11 mouse cellular contexts compared by ENCODE assay signal in genomic region chr7:83794006-83794683, GRCm38 (mm10). TPM values are rescaled to one million over a fixed set of nuclear protein-coding genes. Genes with fewer than 3 reads are reported as not detected.
DNase-seq lines count a peak whose midpoint lies in the region; ATAC-seq and TF ChIP-seq lines count a peak whose summit lies in the region.
"Had no signal": no experiment of that assay in that cellular context is flagged by ENCODE, and none has a peak within 500 bp of the region (broad histone marks: within the 10 kb centered on the region; RNA-seq: fewer than 3 reads in every experiment).

No protein-coding gene starts in this region.

- peaks cover 9% of the 10 kb centered on the region for H3K4me1 ChIP-seq in heart, embryonic 11.5 days (ENCODE audit: control insufficient read depth, insufficient read depth, low read length)
- H3K4me1 ChIP-seq in lung, postnatal 0 days (ENCODE audit: insufficient read depth, low read depth, low read length), result no peaks in the 10 kb centered on the region
- H3K4me1 ChIP-seq in hindbrain, embryonic 14.5 days (replicated peaks; ENCODE audit: control insufficient read depth, insufficient read depth, low read length), result no peaks in the 10 kb centered on the region
- H3K4me1 ChIP-seq in neural tube, embryonic 12.5 days, result peaks cover 7% of the 10 kb centered on the region

- no peak overlapping the region for H3K9ac ChIP-seq in heart, embryonic 11.5 days (ENCODE audit: low read depth, low read length)
- no peak overlapping the region for H3K9ac ChIP-seq in lung, postnatal 0 days (replicated peaks; ENCODE audit: low read depth)
- H3K9ac ChIP-seq in hindbrain, embryonic 14.5 days, result no peak overlapping the region
- no peak overlapping the region for H3K9ac ChIP-seq in neural tube, embryonic 12.5 days
- H3K9ac ChIP-seq: limb, embryonic 15.5 days had no signal

- DNase-seq in heart, postnatal 4 days, result no peak
- no peak for DNase-seq in lung, postnatal 0 days (ENCODE audit: low spot score)
- DNase-seq in lung, postnatal 25 days (ENCODE audit: low spot score), result no peak
- DNase-seq in hindbrain, embryonic 14.5 days (ENCODE audit: low spot score), result no peak
- DNase-seq in frontal cortex, postnatal 10 days (ENCODE audit: low spot score in 2 of 2), result no peak
- DNase-seq in layer of hippocampus, postnatal 10 days (ENCODE audit: low spot score in 2 of 2), result no peak
- DNase-seq: thymus, adult 18-20 months had no signal

- H3K27ac ChIP-seq in heart, embryonic 11.5 days (ENCODE audit: low read depth, low read length), result no peak overlapping the region
- no peak overlapping the region for H3K27ac ChIP-seq in lung, postnatal 0 days (ENCODE audit: low read length)
- H3K27ac ChIP-seq in hindbrain, embryonic 14.5 days, result no peak overlapping the region
- no peak overlapping the region for H3K27ac ChIP-seq in neural tube, embryonic 12.5 days
- H3K27ac ChIP-seq: limb, embryonic 15.5 days had no signal

- no peaks in the 10 kb centered on the region for H3K9me3 ChIP-seq in heart, embryonic 11.5 days (replicated peaks; ENCODE audit: control insufficient read depth, low read length)
- no peaks in the 10 kb centered on the region for H3K9me3 ChIP-seq in lung, postnatal 0 days (ENCODE audit: low read length)
- H3K9me3 ChIP-seq in hindbrain, embryonic 14.5 days (ENCODE audit: control insufficient read depth, low read length), result no peaks in the 10 kb centered on the region
- H3K9me3 ChIP-seq in neural tube, embryonic 12.5 days, result no peaks in the 10 kb centered on the region
- H3K9me3 ChIP-seq: limb, embryonic 15.5 days had no signal

- H3K36me3 ChIP-seq in heart, embryonic 11.5 days (ENCODE audit: control insufficient read depth, insufficient read depth, low read length), result no peaks in the 10 kb centered on the region
- H3K36me3 ChIP-seq in lung, postnatal 0 days (ENCODE audit: insufficient read depth, low read length), result no peaks in the 10 kb centered on the region
- H3K36me3 ChIP-seq in hindbrain, embryonic 14.5 days (replicated peaks; ENCODE audit: control insufficient read depth, insufficient read depth), result no peaks in the 10 kb centered on the region
- H3K36me3 ChIP-seq in neural tube, embryonic 12.5 days, result no peaks in the 10 kb centered on the region
- H3K36me3 ChIP-seq: limb, embryonic 15.5 days had no signal

- H3K4me2 ChIP-seq in heart, embryonic 11.5 days, result peak overlapping the region; percentile 51
- H3K4me2 ChIP-seq in lung, postnatal 0 days (replicated peaks; ENCODE audit: low read depth, low read length), result no peak overlapping the region
- H3K4me2 ChIP-seq in hindbrain, embryonic 14.5 days (replicated peaks), result peak overlapping the region; percentile 43
- H3K4me2 ChIP-seq in neural tube, embryonic 12.5 days (replicated peaks), result peak overlapping the region; percentile 48
- H3K4me2 ChIP-seq: limb, embryonic 15.5 days had no signal

- no peak overlapping the region for H3K4me3 ChIP-seq in heart, embryonic 11.5 days (ENCODE audit: low read depth, low read length)
- no peak overlapping the region for H3K4me3 ChIP-seq in lung, postnatal 0 days (ENCODE audit: low read depth, low read length)
- H3K4me3 ChIP-seq in hindbrain, embryonic 14.5 days (replicated peaks; ENCODE audit: low read length), result no peak overlapping the region
- no peak overlapping the region for H3K4me3 ChIP-seq in neural tube, embryonic 12.5 days
- H3K4me3 ChIP-seq: limb, embryonic 15.5 days had no signal

- H3K27me3 ChIP-seq in heart, embryonic 11.5 days (ENCODE audit: control insufficient read depth, insufficient read depth, low read length), result no peaks in the 10 kb centered on the region
- no peaks in the 10 kb centered on the region for H3K27me3 ChIP-seq in lung, postnatal 0 days (replicated peaks; ENCODE audit: insufficient read depth, low read length)
- no peaks in the 10 kb centered on the region for H3K27me3 ChIP-seq in hindbrain, embryonic 14.5 days (ENCODE audit: control insufficient read depth, insufficient read depth, low read length)
- H3K27me3 ChIP-seq in neural tube, embryonic 12.5 days (replicated peaks), result no peaks in the 10 kb centered on the region
- H3K27me3 ChIP-seq: limb, embryonic 15.5 days had no signal

- TF ChIP-seq EP300 in lung, postnatal 0 days (IDR thresholded peaks at IDR 0.05), result no peak

- TF ChIP-seq CTCF in lung, postnatal 0 days (IDR thresholded peaks at IDR 0.05), result no peak

- 0 out of 2 replicates have a peak, but pooled peaks have one; percentile 3 for ATAC-seq in heart, embryonic 11.5 days (replicated peaks; ENCODE audit: insufficient number of reproducible peaks, low FRiP score, low TSS enrichment)
- peak; percentile 5; the same call in 1 of the 2 replicates for ATAC-seq in lung, postnatal 0 days
- ATAC-seq in hindbrain, embryonic 14.5 days (ENCODE audit: low FRiP score), result peak; percentile 40
- ATAC-seq in neural tube, embryonic 12.5 days (ENCODE audit: low FRiP score, low read depth), result 0 out of 2 replicates have a peak, but pooled peaks have one; percentile 12

- WGBS in heart, embryonic 11.5 days (ENCODE audit: insufficient replicate concordance), result 34% methylated on average over 11 of the region's 11 CpGs
- 37% methylated on average over 11 of the region's 11 CpGs for WGBS in lung, postnatal 0 days
- 47% methylated on average over 11 of the region's 11 CpGs for WGBS in hindbrain, embryonic 14.5 days
- 41% methylated on average over 11 of the region's 11 CpGs for WGBS in neural tube, embryonic 12.5 days

RNA-seq across cellular contexts. Expression of gene Cfap161, which starts 0.5 kb away (rescaled TPM):
- 3.6 and 5.2 TPM in 2 replicates for polyA plus RNA-seq in heart, embryonic 11.5 days (2014; fragmentation: Nextera tagmentation; extraction: Ambion mirVana)
- total RNA-seq in heart, postnatal 4 days (2021), result under 1 TPM; 0.52 to 0.65 TPM
- 6.8 and 10.4 TPM in 2 replicates for polyA plus RNA-seq in lung, postnatal 0 days (2015; fragmentation: Nextera tagmentation; extraction: Ambion mirVana)
- 1.4 and 1.6 TPM in 2 replicates for polyA plus RNA-seq in hindbrain, embryonic 14.5 days (2014; fragmentation: Nextera tagmentation; extraction: Ambion mirVana)
- polyA plus RNA-seq in neural tube, embryonic 12.5 days (2016; fragmentation: Nextera tagmentation; extraction: Ambion mirVana), result 0.40 TPM in 1 of 2 replicates, not detected in the other
- total RNA-seq in layer of hippocampus, postnatal 10 days (2021), result 1 to 10 TPM; 1.0 to 1.8 TPM
- total RNA-seq: gastrocnemius, postnatal 14 days had no signal

RNA-seq across cellular contexts. Expression of gene Il16, which starts 48.6 kb away (rescaled TPM):
- polyA plus RNA-seq in heart, embryonic 11.5 days (2014; fragmentation: Nextera tagmentation; extraction: Ambion mirVana), result 1.5 and 2.1 TPM in 2 replicates
- total RNA-seq in heart, postnatal 4 days (2021), result 1 to 10 TPM; 4.5 to 5.5 TPM
- polyA plus RNA-seq in lung, postnatal 0 days (2015; fragmentation: Nextera tagmentation; extraction: Ambion mirVana), result 7.9 and 8.0 TPM in 2 replicates
- 1.0 and 1.2 TPM in 2 replicates for polyA plus RNA-seq in hindbrain, embryonic 14.5 days (2014; fragmentation: Nextera tagmentation; extraction: Ambion mirVana)
- 1.5 and 1.6 TPM in 2 replicates for polyA plus RNA-seq in neural tube, embryonic 12.5 days (2016; fragmentation: Nextera tagmentation; extraction: Ambion mirVana)
- total RNA-seq in layer of hippocampus, postnatal 10 days (2021), result 10 to 100 TPM; 34.9 to 37.4 TPM
